Mouse (Mus musculus) hindbrain, embryonic 10.5 days (tissue): Measurements from ENCODE around the gene Slc33a1. TPM values are rescaled to one million over a fixed set of nuclear protein-coding genes. Genes with fewer than 3 reads are reported as not detected.

Source experiments
- DNase-seq: peaks from one replicate; pipeline ENCODE4 v3.0.0-alpha.2; 2017; ENCODE audit warnings: low spot score
- H3K27ac ChIP-seq: fragments of 300-500 bp; sonication (generic); 2 replicates; pipeline ENCODE4 v1.5.1; 2016; ENCODE audit warnings: mild to moderate bottlenecking, moderate library complexity
- H3K27me3 ChIP-seq: fragments of 300-500 bp; sonication (generic); 2 replicates; pipeline ENCODE4 v1.6.1; 2016; ENCODE audit warnings: mild to moderate bottlenecking; ENCODE audit not compliant: poor library complexity, insufficient read depth, severe bottlenecking
- H3K36me3 ChIP-seq: fragments of 300-500 bp; sonication (generic); 2 replicates; pipeline ENCODE4 v1.6.1; 2016; ENCODE audit warnings: mild to moderate bottlenecking, moderate library complexity
- H3K4me1 ChIP-seq: fragments of 300-500 bp; sonication (generic); replicated peaks from 2 replicates; pipeline ENCODE4 v1.6.1; 2016; ENCODE audit warnings: mild to moderate bottlenecking
- H3K4me3 ChIP-seq: fragments of 300-500 bp; sonication (generic); 2 replicates; pipeline ENCODE4 v1.5.1; 2016; ENCODE audit warnings: mild to moderate bottlenecking, moderate library complexity
- H3K9me3 ChIP-seq: fragments of 300-500 bp; sonication (generic); 2 replicates; pipeline ENCODE4 v1.6.1; 2016; ENCODE audit warnings: mild to moderate bottlenecking, moderate library complexity
- WGBS: fragments of 180-500 bp; shearing (Covaris S2); methylation state at CpG from one replicate; pipeline ENCODE4 v1.1.7; 2016; 5-methylcytosine and 5-hydroxymethylcytosine counted together
- polyA plus RNA-seq: library from polyadenylated mRNA; unstranded; fragments of >200 nt; fragmentation: Nextera tagmentation; extraction: Ambion mirVana; gene quantifications from 2 replicates; pipeline ENCODE4 v1.2.1, GENCODE M21; 2016

Gene Slc33a1
- polyA plus RNA-seq, 1 experiment from 2014 or later, result 9.5 TPM

DNA sequence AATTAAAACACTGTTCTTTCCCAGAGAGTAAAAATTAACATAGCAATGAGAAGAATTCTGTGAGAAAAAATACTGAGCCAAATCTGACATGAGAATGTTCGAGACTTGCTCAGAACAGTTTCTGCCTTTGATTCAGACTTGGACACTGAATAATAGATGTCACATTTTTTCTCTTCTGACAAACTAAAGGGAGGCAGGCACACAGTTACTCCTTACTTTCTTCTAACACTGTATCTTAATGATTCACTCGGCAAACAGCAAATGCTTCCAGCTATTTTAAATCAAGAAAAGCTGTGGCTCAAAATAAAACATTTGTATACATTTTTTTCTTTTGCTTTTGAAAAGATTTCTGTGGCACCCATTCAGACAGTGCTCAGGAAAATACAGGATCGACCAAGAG lies 72.4 kb downstream of the Slc33a1 start:
- peaks cover 38% of the 10 kb centered on the region for H3K4me1 ChIP-seq
- H3K27ac ChIP-seq, result no peak overlapping the region
- peaks cover 35% of the 10 kb centered on the region for H3K36me3 ChIP-seq
- H3K4me3 ChIP-seq, result no peak overlapping the region
- no peak for DNase-seq
- H3K9me3 ChIP-seq, result no peaks in the 10 kb centered on the region
- no peaks in the 10 kb centered on the region for H3K27me3 ChIP-seq
- WGBS, result 71% methylated on average over 3 of the region's 3 CpGs

Other genes starting within 250 kb of the Slc33a1 start
- 28.4 and 32.4 TPM in 2 replicates for gene Plch1, start 65.3 kb downstream of the Slc33a1 start, polyA plus RNA-seq
- gene E130311K13Rik, start 35.3 kb downstream of the Slc33a1 start, polyA plus RNA-seq, result 2.8 and 3.2 TPM in 2 replicates
- 58.2 and 74.6 TPM in 2 replicates for gene Gmps, start 11.3 kb upstream of the Slc33a1 start, polyA plus RNA-seq
- not detected in 2 replicates for gene Vmn2r1, start 116.8 kb upstream of the Slc33a1 start, polyA plus RNA-seq
- gene Vmn2r2, start 177.2 kb upstream of the Slc33a1 start, polyA plus RNA-seq, result 0.04 TPM in 1 of 2 replicates, not detected in the other